Mouse (Mus musculus) CH12.LX (cell line): ENCODE results near the gene Krt18. TPM values are rescaled to one million over a fixed set of nuclear protein-coding genes. Genes with fewer than 3 reads are reported as not detected.
A peak's percentile ranks its signal among the peaks of the same experiment; 100 is the strongest.

Experiments used
- DNase-seq: peaks from one replicate; pipeline ENCODE4 v3.0.0-alpha.2; 2013; ENCODE audit errors: extremely low read depth
- H3K27ac ChIP-seq: 2 replicates; pipeline ENCODE4 v1.5.1; 2012; ENCODE audit warnings: low read depth, mild to moderate bottlenecking, control low read depth, moderate library complexity; ENCODE audit not compliant: insufficient read depth
- H3K27me3 ChIP-seq: replicated peaks from 2 replicates; pipeline ENCODE3; 2012; ENCODE audit warnings: inconsistent platforms
- H3K36me3 ChIP-seq, 2 experiments: replicated peaks in 1 of 2; 2 replicates each; pipeline versions ENCODE3 to v1.6.1; 2012; ENCODE audit warnings: inconsistent platforms in 1 of 2, low read length in 1 of 2, mild to moderate bottlenecking in 1 of 2, mixed read lengths in 1 of 2, moderate library complexity in 1 of 2; ENCODE audit not compliant: control insufficient read depth in 1 of 2, insufficient read depth in 1 of 2
- H3K4me1 ChIP-seq, 2 experiments: 2 replicates each; pipeline ENCODE4 v1.6.1; 2012; ENCODE audit warnings: inconsistent platforms in 1 of 2, moderate library complexity in 1 of 2; ENCODE audit not compliant: insufficient read depth in 2 of 2, control insufficient read depth in 1 of 2
- H3K4me2 ChIP-seq: 2 replicates; pipeline ENCODE4 v1.6.1; 2012; ENCODE audit warnings: low read depth, mild to moderate bottlenecking, control low read depth; ENCODE audit not compliant: poor library complexity, insufficient read depth, severe bottlenecking
- H3K4me3 ChIP-seq, 3 experiments: fragments of 150-350 bp in 1 of 3; sonication (generic) in 1 of 3; replicated peaks in 1 of 3; 2 replicates each; pipeline versions ENCODE3 to v1.5.1; 2011 to 2012; ENCODE audit warnings: low read depth in 2 of 3, low read length in 2 of 3, mild to moderate bottlenecking in 2 of 3, moderate library complexity in 2 of 3, control low read depth in 1 of 3, improper control_type of control experiment in 1 of 3, inconsistent platforms in 1 of 3, mixed read lengths in 1 of 3; ENCODE audit not compliant: poor library complexity in 1 of 3
- H3K79me2 ChIP-seq: replicated peaks from 2 replicates; pipeline ENCODE4 v1.6.1; 2012; ENCODE audit warnings: mild to moderate bottlenecking, moderate library complexity; ENCODE audit not compliant: control insufficient read depth, poor library complexity, insufficient read depth, severe bottlenecking; ENCODE audit errors: extremely low read depth
- H3K9ac ChIP-seq: 2 replicates; pipeline ENCODE4 v1.6.1; 2012; ENCODE audit warnings: low read depth, mild to moderate bottlenecking, control low read depth, moderate library complexity; ENCODE audit not compliant: insufficient read depth
- H3K9me3 ChIP-seq: replicated peaks from 2 replicates; pipeline ENCODE3; 2012; ENCODE audit warnings: low read length, inconsistent platforms, mixed read lengths
- CHD1 ChIP-seq: IDR thresholded peaks from 2 replicates; pipeline ENCODE4 v1.6.1; 2012; ENCODE audit warnings: low read depth, low read length, improper control_type of control experiment, inconsistent platforms
- CHD2 ChIP-seq: IDR thresholded peaks from 2 replicates; pipeline ENCODE4 v1.6.1; 2011; ENCODE audit warnings: low read length, improper control_type of control experiment
- CTCF ChIP-seq, 2 experiments: IDR thresholded peaks in 1 of 2; conservative IDR thresholded peaks in 1 of 2; 2 replicates each; pipeline ENCODE4 v1.5.1; 2011 to 2012; ENCODE audit warnings: low read depth in 2 of 2, low read length in 2 of 2, improper control_type of control experiment in 1 of 2, inconsistent platforms in 1 of 2, mild to moderate bottlenecking in 1 of 2, moderate library complexity in 1 of 2
- E2F4 ChIP-seq: IDR thresholded peaks from 2 replicates; pipeline ENCODE4 v1.6.1; 2011; ENCODE audit warnings: low read depth, low read length, improper control_type of control experiment; ENCODE audit not compliant: insufficient replicate concordance
- ELF1 ChIP-seq: IDR thresholded peaks from 2 replicates; pipeline ENCODE4 v1.6.1; 2014; ENCODE audit warnings: low read depth, mild to moderate bottlenecking, inconsistent platforms, low read length, improper control_type of control experiment
- ETS1 ChIP-seq: conservative IDR thresholded peaks from 2 replicates; pipeline ENCODE4 v1.6.1; 2012; ENCODE audit warnings: low read depth, mild to moderate bottlenecking, inconsistent platforms, low read length, improper control_type of control experiment, moderate library complexity
- GABPA ChIP-seq: IDR thresholded peaks from 2 replicates; pipeline ENCODE4 v1.6.1; 2012; ENCODE audit warnings: low read depth, low read length, improper control_type of control experiment, inconsistent platforms; ENCODE audit not compliant: insufficient replicate concordance
- IRF4 ChIP-seq: IDR thresholded peaks from 2 replicates; pipeline ENCODE4 v1.6.1; 2014; ENCODE audit warnings: low read depth, mild to moderate bottlenecking, inconsistent platforms, low read length, improper control_type of control experiment
- KAT2A ChIP-seq: IDR thresholded peaks from 2 replicates; pipeline ENCODE4 v1.6.1; 2012; ENCODE audit warnings: low read length, improper control_type of control experiment, inconsistent platforms; ENCODE audit not compliant: insufficient replicate concordance
- MAX ChIP-seq: IDR thresholded peaks from 2 replicates; pipeline ENCODE4 v1.6.1; 2011; ENCODE audit warnings: low read length, improper control_type of control experiment
- MEF2A ChIP-seq: IDR thresholded peaks from 2 replicates; pipeline ENCODE4 v1.6.1; 2014; ENCODE audit warnings: low read depth, mild to moderate bottlenecking, inconsistent platforms, low read length, improper control_type of control experiment, borderline replicate concordance
- NELFE ChIP-seq: IDR thresholded peaks from 2 replicates; pipeline ENCODE4 v1.6.1; 2011; ENCODE audit warnings: low read depth, low read length, improper control_type of control experiment
- POLR2A ChIP-seq: IDR thresholded peaks from 2 replicates; pipeline ENCODE4 v1.6.1; 2011; ENCODE audit warnings: low read depth, mild to moderate bottlenecking, improper control_type of control experiment, low read length
- RAD21 ChIP-seq: IDR thresholded peaks from 2 replicates; pipeline ENCODE4 v1.6.1; 2011; ENCODE audit warnings: low read depth, mild to moderate bottlenecking, low read length, improper control_type of control experiment, moderate library complexity
- SMC3 ChIP-seq: IDR thresholded peaks from 2 replicates; pipeline ENCODE4 v1.6.1; 2011; ENCODE audit warnings: low read depth, low read length, improper control_type of control experiment
- UBTF ChIP-seq: IDR thresholded peaks from 2 replicates; pipeline ENCODE4 v1.6.1; 2012; ENCODE audit warnings: low read depth, mild to moderate bottlenecking, inconsistent platforms, low read length, improper control_type of control experiment, moderate library complexity
- ZMIZ1 ChIP-seq: IDR thresholded peaks from 2 replicates; pipeline ENCODE4 v1.6.1; 2012; ENCODE audit warnings: low read depth, mild to moderate bottlenecking, inconsistent platforms, low read length, improper control_type of control experiment
- dilution Hi-C: fragments of 300-500 bp; cut with MboI; formaldehyde crosslinking; loops from 2 replicates; pipeline ENCODE4 v1.14.3; 2020; ENCODE audit warnings: low sequenced_read_pairs; ENCODE audit not compliant: extremely low pct_unique_long_range_greater_than_20kb, extremely low pct_ligation_motif_present
- in situ Hi-C: fragments of 300-500 bp; cut with MboI; formaldehyde crosslinking; loops from 3 replicates; pipeline ENCODE4 v1.14.3; 2019; ENCODE audit warnings: low sequenced_read_pairs, low pct_ligation_motif_present, low pct_unique_long_range_greater_than_20kb, mixed read lengths
- polyA plus RNA-seq: library from polyadenylated mRNA; unstranded; fragments of >175 nt; gene quantifications from 2 replicates; pipeline ENCODE4 v1.2.1, GENCODE M21; 2012; ENCODE audit warnings: low read depth; ENCODE audit not compliant: insufficient read length
- total RNA-seq, 2 experiments: library from RNA; depleted of rRNA; stranded (reverse); fragments of 300-350 nt in 1 of 2; fragments of >200 nt in 1 of 2; gene quantifications; 2 replicates each; pipeline ENCODE4 v1.2.3; 2012 to 2014

The Krt18 gene
- total and polyA plus RNA-seq, 3 experiments, result 0.21 TPM; not detected in 2

DNA sequence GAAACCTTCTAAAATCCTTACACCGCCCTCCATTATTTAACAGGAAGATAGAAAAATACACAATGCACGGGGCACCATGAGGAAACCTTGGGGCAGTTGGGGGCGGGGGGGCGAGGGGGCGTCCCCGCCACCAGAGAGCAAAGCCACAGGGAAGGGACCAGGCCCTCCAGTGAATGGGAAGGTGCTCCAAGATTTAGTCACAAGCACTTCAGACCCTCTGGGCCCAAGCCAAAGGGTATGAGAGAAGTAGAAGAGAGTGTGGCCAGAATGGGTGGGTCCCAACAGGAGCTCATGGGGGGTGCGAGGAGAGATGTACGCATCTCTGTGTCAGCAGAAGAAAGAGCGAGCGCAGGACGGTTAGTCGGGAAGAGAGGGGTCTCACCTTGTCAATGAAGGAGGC is 24.5 kb upstream of the Krt18 start:
- peaks cover 0 to 13% of the 10 kb centered on the region in 2 experiments; a peak in 1 of 4 replicates for H3K4me1 ChIP-seq
- H3K27me3 ChIP-seq, result peaks cover 77% of the 10 kb centered on the region
- no peaks in the 10 kb centered on the region for H3K79me2 ChIP-seq
- no peaks in the 10 kb centered on the region for H3K9me3 ChIP-seq
- no peaks in the 10 kb centered on the region for H3K36me3 ChIP-seq
- TF ChIP-seq GABPA (no peak), SMC3 (no peak), UBTF (no peak), MEF2A (no peak), CHD1 (no peak), IRF4 (no peak), E2F4 (no peak), KAT2A (no peak), CHD2 (no peak)
- TF ChIP-seq, all 38 proteins: peak for 0
- no peak overlapping the region for H3K27ac ChIP-seq
- H3K4me2 ChIP-seq, result no peak overlapping the region
- H3K4me3 ChIP-seq, result no peak overlapping the region
- in situ Hi-C loops, result no loop called here
- dilution Hi-C loops, result no loop called here
- no peak overlapping the region for H3K9ac ChIP-seq
- no peak for DNase-seq

DNA sequence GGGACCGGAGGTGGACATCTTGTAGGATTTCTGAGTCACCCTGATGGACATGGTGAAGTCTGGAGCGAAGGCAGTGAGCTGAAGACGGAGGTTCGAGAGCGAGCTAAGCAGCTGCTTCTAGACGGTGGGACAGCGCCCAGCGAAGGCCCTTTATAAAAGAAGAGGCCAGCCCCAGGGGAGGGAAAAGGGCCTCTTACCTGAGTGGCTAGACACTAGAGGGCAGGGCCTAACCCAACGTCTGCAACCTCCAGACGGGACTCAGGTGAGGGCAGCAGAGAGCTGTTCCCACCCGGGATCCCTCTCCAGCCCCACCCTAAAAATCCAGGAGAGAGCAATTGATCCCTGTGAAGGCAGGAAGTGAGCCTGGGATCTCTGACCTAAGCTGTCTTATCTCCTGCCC is 23.8 kb upstream of the Krt18 start, which contains the start of gene Krt8:
TSS of gene Krt8 (minus strand) at position 294 of the 400 bp plus-strand sequence.
- Histone ChIP-seq H3K9ac (no peak within 1 kb of the TSS), H3K4me2 (no peak within 1 kb of the TSS), H3K9me3 (no peaks in the 10 kb centered on the region), H3K4me3 (no peak within 1 kb of the TSS), H3K27me3 (peaks cover 74% of the 10 kb centered on the region), H3K4me1 (peaks cover 0 to 20% of the 10 kb centered on the region in 2 experiments; a peak in 2 of 4 replicates), H3K27ac (no peak within 1 kb of the TSS), H3K79me2 (no peaks in the 10 kb centered on the region), H3K36me3 (no peaks in the 10 kb centered on the region)
- dilution Hi-C loops (no loop called here), in situ Hi-C loops (no loop called here)
- no peak for DNase-seq
- TF ChIP-seq ELF1 (no peak), POLR2A (no peak), NELFE (no peak), SMC3 (peak; percentile 11; the same call in 1 of the 2 replicates), MAX (no peak), RAD21 (no peak; the same call in 1 of the 2 replicates), CTCF (conservative IDR thresholded peaks at IDR 0.05 in 1 of 2, IDR thresholded peaks at IDR 0.05 in 1 of 2; ENCODE audit: low read depth in 2 of 2, low read length in 2 of 2) (peak in 1 of 2 experiments; percentile 37; a peak in 2 of 4 replicates), ZMIZ1 (no peak), ETS1 (no peak)
